Mouse (Mus musculus) urinary bladder, postnatal 14 days (tissue): ENCODE results near the gene Klhl12.
"Not testable (repeated sequence)": the region's sequence is repeated elsewhere in the genome, so short reads cannot be mapped to it uniquely, and the experiment has no call there.

Experiments
- DNase-seq: peaks from one replicate; pipeline ENCODE4 v3.0.0; 2021; ENCODE audit warnings: low spot score

The Klhl12 gene

DNA sequence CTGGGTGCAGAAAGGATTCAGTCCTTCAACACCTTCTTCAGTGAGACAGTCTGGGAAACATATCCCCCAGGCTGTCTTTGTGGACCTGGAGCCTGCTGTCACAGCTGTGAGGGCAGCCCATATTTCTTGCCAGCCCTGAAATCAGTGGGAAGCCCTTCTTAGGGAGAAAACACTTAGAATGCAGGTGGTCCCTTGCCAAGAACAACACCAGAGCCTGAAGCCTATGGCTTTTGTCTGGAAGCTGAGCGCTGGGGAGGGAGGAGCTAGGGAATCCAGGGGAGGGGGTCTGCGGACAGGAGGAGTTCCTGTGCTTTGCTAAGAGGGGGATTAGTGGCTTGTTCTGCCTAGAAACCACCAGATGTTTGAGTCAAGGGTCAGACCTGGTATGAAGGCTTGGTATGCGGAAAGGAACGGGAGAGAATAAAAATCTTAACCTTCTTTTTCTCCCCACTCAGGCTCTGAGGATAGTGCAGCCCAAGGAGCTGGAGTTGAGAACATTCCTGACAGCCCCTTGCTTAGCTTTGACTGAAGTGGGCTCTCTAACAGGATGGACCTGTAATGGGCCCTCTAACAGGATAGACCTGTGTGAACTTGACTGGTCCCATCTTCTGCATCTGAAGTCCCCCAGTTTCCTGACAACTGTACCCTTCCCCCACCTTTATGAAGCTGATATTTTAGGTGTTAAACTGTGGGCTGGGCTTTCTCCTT is 61.3 kb downstream of the Klhl12 start:
- no peak for DNase-seq

DNA sequence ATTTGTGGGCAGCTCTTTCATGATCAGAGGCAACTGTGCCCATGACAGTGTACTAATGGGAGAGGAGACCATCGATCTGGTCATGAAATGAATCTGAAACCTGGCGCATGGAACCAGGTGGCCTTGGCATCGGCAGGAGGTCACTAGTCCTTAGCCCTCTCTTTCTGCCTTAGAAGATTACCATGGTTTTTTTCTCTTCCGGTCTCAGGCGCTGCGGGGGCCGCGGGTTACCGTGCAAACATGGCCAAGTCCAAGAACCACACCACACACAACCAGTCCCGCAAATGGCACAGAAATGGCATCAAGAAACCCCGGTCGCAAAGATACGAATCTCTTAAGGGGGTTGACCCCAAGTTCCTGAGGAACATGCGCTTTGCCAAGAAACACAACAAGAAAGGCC is 62.5 kb downstream of the Klhl12 start:
- not testable (repeated sequence) for DNase-seq

DNA sequence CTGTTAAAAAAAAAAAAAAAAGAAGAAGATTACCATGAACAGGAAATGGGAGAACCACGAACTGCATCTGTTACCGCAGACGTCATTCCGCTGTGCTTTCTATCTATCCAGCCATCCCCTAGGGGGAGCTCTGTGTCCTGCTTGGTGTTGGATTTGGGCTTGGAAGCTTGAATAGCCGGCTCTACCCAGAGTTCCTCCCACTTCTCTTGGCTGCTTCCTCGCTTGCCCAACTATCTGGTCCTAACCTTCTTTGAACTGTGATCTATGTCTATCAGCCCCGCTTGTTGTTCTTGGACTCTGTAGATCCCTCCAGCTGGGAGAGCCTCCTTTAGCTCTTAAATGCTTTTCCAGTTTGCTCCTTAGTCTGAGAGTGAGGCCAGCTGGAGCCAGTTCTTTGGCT is 63.3 kb downstream of the Klhl12 start:
- DNase-seq: peak; percentile 92

DNA sequence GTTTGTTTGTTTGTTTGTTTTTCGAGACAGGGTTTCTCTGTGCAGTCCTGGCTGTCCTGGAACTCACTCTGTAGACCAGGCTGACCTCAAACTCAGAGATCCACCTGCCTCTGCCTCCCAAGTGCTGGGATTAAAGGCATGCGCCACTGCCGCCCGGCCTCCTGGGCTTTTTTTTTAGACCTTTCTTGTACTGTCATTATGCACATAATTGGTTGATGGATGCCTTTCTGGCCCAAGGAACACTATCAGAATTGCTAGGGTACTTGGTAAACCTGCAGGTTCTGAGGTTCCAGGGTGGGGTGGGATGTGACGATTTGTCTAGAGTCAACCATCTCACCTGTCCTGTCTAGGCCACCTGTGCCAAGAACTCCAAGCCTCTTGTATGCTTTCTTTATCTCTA is 63.9 kb downstream of the Klhl12 start:
- not testable (repeated sequence) for DNase-seq

DNA sequence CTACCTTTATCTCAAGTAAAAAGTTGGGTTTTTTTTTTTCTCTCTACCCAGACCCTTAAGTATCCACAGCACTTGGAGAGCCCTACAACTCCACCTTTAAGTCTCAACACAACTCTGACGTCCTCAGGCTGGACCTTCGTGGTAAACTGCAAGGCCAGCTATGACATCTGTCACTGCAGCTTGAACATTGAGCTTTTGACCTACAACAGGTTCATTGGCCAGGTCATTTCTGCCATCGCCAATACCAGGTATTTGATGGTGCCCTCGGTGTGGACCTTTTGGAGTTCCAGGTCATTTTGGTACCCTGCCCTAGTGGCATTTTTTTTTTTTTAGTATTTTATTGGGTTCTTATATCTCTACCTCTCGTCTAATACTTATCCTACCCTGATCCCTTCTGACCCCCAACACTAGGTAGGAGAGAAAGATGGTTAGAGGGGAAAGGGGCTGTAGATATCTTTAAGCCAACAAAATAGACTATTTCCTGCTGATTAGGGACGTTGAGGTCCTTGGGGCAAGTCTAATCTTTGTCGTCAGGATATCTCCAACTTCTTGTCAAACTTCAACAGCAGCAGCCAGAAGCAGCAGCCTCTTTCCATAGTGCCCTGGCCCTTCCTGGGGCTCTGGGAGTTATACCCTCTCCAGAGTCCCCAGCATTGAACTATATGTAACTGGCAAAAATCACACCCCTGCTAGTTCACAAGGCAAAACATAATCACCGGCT is 64.8 kb downstream of the Klhl12 start:
- no peak for DNase-seq

DNA sequence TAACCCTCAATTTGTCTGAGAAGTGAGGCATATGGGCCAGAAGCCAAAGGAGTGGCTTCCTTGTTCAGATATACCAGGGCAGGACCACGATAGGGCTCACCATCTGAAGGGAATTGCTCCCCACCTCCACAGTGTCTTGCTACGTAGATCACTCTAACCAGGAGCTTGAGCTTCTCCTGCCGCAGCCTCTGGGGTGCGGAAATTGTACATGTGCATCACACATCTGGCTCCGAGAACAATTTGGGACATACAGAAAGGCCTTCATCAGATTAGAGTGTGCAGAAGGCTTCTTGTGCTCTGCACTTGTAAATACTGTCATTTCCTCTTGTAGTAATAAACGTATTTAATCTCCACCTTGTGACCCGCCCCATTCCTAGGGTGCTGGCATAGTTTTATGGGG is 65.8 kb downstream of the Klhl12 start:
- no peak for DNase-seq

DNA sequence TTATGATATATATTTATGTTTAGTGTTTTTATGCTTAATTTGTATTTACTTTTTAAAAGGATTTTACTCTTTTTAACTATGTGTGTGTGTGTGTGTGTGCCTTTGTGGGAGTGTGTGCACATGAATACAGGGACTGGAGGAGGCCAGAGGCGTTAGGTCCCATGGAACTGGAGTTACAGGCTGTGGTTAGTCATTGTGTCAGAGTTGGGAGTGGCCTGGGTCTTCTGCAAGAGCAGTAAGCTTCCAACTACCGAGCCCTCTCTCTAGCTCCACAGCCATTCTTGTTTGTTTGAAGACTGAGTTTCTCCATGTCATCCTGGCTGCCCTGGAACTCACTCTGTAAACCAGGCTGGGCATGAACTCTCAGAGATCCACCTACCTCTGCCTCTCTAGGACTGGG is 67.0 kb downstream of the Klhl12 start:
- peak; percentile 31 for DNase-seq

DNA sequence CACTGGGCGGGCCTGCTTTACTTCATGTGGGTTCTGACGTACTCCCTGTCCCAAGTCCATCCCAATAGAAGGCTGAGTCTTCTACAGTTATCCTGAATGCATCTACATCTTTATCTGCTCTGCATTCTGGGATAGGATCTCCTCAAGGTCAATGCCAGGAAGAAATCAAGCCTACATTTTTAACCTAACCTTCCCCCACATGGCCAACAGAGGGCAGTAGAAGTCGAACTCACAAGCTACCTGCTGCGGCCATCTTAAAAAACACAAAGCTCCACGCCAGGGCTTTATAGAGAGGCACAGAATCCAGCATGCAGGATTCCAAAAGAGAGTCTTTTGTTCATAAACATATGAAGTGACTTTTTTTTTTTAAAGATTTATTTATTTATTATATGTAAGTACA is 69.1 kb downstream of the Klhl12 start:
- DNase-seq: peak; percentile 27

DNA sequence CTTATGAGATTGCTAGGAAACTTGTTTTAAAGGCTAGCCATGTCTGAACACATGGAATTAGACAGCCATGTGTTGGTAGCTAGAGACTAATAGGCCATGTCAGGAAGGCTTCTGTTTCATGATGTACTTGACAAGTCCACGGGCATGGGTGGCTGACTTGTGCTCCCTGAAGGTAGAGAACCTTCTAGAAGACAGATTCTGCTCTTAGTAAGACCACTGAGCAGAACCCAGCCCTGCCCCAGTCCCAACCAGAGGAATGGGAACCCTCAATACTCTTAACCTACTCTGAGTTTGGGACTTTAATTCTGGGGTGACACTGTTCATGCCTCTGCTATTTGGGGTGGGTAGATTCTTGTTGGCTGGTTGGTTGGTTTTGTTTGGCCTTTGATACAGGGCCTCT is 69.7 kb downstream of the Klhl12 start:
- DNase-seq: no peak

DNA sequence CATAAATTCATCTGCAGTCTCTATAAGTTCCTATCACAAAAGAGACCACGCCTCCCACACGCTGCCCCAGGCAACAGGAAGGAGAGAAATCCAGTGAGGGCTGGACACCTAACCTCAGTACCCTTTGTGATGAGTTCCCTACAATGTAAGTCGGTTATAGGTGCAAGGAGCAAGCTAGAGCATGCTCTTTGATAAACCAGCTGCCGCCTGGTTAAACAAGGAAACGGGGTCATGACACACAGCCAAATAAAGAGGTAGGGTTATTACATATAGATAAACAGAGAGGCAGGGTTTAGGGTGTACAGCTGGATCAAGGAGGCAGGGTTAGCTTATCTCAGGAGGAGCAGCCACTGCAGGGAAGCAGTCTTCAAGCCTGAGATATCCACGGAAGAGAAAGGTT is 71.4 kb downstream of the Klhl12 start:
- peak; percentile 72 for DNase-seq

DNA sequence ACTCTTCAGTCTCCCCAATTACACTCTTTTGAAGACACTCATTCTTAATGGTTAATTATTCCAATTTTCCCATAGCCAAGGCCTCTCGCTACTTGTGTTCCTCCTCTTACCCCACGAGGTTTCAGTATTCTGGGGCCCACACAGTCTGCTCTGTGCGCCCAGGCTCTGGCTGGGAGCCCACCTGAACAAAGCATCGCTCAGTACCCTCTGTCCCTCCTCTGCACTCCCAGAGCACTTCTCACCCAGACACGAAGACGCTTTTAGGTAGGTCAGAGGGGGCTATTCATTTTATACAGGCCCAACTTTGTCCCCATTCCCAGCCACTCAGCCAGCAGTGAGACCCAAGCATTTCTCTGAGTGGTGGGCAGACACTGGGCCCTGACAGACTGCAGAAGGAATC is 75.3 kb downstream of the Klhl12 start:
- DNase-seq: no peak

DNA sequence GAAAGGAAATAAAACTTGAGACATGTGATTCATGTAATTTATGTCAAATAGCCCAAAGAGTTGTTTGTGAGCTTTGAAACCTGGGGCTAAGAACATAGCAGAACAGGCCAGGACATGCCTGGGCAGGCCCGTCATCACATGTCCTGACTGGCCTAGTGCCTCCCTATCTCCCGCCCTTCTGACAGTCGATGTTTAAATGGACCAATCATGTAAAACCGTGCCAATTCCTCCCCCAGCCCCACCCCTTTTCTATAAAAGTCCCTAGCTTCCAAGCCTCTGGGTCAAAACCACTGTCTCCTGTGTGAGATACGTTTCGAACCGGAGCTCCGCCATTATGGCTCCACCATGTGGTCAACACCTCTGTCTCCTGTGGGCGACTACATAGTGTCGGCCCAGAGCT is 78.4 kb downstream of the Klhl12 start:
- not testable (repeated sequence) for DNase-seq

DNA sequence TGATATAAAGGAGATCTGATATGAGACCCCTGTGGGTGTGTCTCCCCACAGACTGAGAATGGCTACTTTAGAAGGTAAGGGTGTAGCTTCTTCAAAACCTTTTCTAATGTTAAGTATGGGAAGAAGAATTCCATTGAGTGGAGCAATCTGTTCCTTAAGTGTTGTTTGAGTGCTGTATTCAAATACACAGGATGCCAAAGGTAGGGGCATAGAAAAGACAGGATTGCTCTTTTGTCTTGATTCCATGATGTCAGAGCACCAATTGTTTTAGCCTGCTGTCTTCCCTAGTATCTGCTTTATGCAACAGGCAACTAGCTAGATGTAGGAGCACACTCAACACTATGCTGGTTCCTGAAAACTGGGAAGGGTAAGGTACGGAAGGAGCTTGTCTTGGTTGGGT is 79.7 kb downstream of the Klhl12 start:
- no peak for DNase-seq

DNA sequence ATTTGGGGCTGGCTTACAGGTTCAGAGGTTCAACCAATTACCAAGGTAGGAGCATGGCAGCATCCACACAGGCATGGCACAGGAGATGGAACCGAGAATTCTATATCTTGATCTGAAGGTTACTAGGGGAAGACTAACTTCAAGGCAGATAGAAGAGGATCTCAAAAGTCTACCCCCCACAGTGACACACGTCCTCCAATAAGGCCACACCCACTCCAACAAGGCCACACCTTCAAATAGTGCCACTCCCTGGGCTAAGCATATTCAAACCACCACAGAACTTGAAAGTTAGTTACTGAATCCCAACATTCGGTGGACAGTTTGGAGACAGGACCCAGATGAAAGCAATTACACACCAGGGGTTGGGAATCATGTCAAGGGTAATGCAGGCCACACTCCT is 80.2 kb downstream of the Klhl12 start:
- no peak for DNase-seq

DNA sequence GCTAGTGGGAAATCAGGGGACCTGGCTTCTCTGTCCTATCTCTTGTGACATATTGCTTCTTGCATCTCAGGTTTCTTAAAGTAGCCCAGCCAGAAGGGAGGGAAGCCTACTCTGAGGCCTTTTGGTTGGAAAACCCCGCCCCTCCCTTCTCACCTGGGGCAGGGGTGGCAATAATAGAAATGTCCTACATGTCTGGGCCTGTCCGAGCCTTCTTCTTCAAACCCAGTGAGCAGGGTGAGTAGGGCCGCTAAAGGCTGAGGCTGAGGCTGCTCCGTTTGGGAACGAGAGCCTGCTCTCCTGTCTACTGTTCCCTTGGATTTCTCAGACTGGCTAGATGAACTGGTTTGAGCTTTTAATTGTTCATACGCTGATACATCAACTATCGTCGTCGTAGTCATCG is 85.3 kb downstream of the Klhl12 start:
- peak; percentile 56 for DNase-seq
